Mouse (Mus musculus) megakaryocyte, embryonic 14.5 days (primary cell): ENCODE data around the gene Msmb. TPM values are rescaled to one million over a fixed set of nuclear protein-coding genes. Genes with fewer than 3 reads are reported as not detected.

ENCODE experiments used
- H3K27me3 ChIP-seq: replicated peaks from 2 replicates; pipeline ENCODE3; 2012; ENCODE audit warnings: inconsistent platforms
- H3K36me3 ChIP-seq: replicated peaks from 2 replicates; pipeline ENCODE3; 2012; ENCODE audit warnings: low read length, inconsistent platforms, mixed read lengths
- H3K4me1 ChIP-seq: 2 replicates; pipeline ENCODE4 v1.6.1; 2012; ENCODE audit warnings: inconsistent platforms
- H3K4me3 ChIP-seq: replicated peaks from 2 replicates; pipeline ENCODE3; 2012; ENCODE audit warnings: moderate library complexity, mild to moderate bottlenecking, inconsistent platforms
- H3K9me3 ChIP-seq: 2 replicates; pipeline ENCODE4 v1.6.1; 2012; ENCODE audit warnings: inconsistent platforms
- FLI1 ChIP-seq: IDR thresholded peaks from 2 replicates; pipeline ENCODE4 v1.6.1; 2012; ENCODE audit warnings: low read length, inconsistent platforms, mixed read lengths
- GATA1 ChIP-seq: IDR thresholded peaks from 3 replicates; pipeline ENCODE4 v1.6.1; 2012; ENCODE audit warnings: mixed read lengths, low read length, inconsistent platforms, borderline replicate concordance
- polyA plus RNA-seq: library from polyadenylated mRNA; stranded (reverse); fragments of >175 nt; gene quantifications from 2 replicates; pipeline ENCODE4 v1.2.3, GENCODE M21; 2012; ENCODE audit warnings: low replicate concordance; ENCODE audit not compliant: insufficient read depth

The Msmb gene
- polyA plus RNA-seq, 1 experiment = not detected

DNA sequence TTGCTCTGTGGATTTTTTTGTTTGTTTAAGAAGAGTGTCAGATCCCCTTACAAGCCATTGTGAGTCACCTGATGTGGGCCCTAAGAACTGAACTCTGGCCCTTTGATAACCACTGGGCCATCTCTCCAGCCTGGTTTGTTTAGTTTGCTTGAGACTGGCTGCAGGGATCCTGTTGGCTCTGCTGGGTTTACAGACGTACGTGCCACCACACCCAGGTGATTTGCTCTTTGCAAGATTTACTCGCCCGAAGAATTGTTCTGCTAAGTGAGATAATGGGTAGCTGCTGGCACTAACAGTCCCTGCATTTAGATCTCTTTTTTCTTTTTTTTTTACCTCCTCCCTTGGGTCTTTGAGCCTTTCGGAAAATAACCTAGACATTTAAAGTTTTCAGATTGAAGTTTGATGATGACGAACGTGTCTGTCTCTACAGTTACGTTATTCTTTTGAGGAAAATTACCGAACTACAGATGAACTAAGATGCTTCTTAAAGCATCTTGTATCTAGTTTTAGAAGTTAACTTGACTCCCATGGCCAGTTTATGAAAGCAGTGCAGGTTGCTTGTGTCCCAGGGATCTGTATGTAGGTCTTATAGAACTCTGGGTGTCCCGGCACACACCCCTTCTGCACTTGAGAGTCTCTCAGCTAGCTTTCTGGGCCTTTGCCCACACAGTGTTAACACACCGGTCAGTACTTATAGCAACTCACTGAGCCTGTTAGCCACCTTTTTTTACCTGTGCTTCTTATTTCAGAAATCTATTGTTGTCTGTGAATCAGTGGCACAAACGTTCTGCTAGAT, 19.5 kb downstream of the Msmb start:
- peaks cover 24% of the 10 kb centered on the region for H3K36me3 ChIP-seq
- H3K4me1 ChIP-seq = peaks cover 67% of the 10 kb centered on the region
- H3K27me3 ChIP-seq = no peaks in the 10 kb centered on the region
- TF ChIP-seq GATA1 = no peak
- TF ChIP-seq FLI1 = no peak
- peak overlapping the region; percentile 98 for H3K4me3 ChIP-seq
- 0 out of 2 replicates have a peak, but pooled peaks cover 2% of the 10 kb centered on the region for H3K9me3 ChIP-seq

DNA sequence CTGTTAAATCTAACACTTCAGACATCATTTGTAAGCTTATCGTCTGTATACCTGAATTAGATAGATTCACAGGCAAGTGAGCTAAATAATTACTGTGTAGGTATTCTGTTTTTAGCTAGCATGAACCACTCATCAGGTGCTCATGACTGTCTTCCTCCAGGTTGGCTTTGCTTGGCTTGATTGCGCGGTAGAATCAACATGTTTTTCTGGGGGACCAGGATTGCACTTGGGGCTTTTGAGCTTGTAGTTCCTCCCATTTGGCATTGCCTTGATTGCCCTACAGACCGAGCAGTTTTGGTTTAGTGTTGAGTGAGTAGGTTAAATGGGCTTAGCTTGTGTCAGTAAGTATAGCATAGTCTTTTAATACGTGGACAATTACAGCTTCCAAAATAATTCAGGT, 20.4 kb downstream of the Msmb start:
- TF ChIP-seq GATA1 (no peak), FLI1 (no peak)
- no peaks in the 10 kb centered on the region for H3K27me3 ChIP-seq
- peaks cover 24% of the 10 kb centered on the region for H3K36me3 ChIP-seq
- H3K4me1 ChIP-seq = peaks cover 76% of the 10 kb centered on the region
- 0 out of 2 replicates have a peak, but pooled peaks cover 2% of the 10 kb centered on the region for H3K9me3 ChIP-seq
- H3K4me3 ChIP-seq = peak overlapping the region; percentile 7

GRCm38 (mm10) chr14:32163203-32163888, 21.5 kb downstream of the Msmb start:
- Histone ChIP-seq H3K9me3 (0 out of 2 replicates have a peak, but pooled peaks cover 2% of the 10 kb centered on the region), H3K4me1 (peaks cover 81% of the 10 kb centered on the region)
- TF ChIP-seq FLI1 = no peak
- TF ChIP-seq GATA1 = no peak

GRCm38 (mm10) chr14:32164173-32165051, 22.6 kb downstream of the Msmb start:
- Histone ChIP-seq H3K4me3 (peak overlapping the region; percentile 98), H3K9me3 (no peaks in the 10 kb centered on the region), H3K4me1 (peaks cover 82% of the 10 kb centered on the region), H3K36me3 (peaks cover 12% of the 10 kb centered on the region), H3K27me3 (no peaks in the 10 kb centered on the region)
- no peak for TF ChIP-seq FLI1
- TF ChIP-seq GATA1 = no peak

More at GRCm38 (mm10) chr14:32163203-32163888, 21.5 kb downstream of the Msmb start:
- peaks cover 14% of the 10 kb centered on the region for H3K36me3 ChIP-seq
- no peaks in the 10 kb centered on the region for H3K27me3 ChIP-seq
- peak overlapping the region; percentile 63 for H3K4me3 ChIP-seq

DNA sequence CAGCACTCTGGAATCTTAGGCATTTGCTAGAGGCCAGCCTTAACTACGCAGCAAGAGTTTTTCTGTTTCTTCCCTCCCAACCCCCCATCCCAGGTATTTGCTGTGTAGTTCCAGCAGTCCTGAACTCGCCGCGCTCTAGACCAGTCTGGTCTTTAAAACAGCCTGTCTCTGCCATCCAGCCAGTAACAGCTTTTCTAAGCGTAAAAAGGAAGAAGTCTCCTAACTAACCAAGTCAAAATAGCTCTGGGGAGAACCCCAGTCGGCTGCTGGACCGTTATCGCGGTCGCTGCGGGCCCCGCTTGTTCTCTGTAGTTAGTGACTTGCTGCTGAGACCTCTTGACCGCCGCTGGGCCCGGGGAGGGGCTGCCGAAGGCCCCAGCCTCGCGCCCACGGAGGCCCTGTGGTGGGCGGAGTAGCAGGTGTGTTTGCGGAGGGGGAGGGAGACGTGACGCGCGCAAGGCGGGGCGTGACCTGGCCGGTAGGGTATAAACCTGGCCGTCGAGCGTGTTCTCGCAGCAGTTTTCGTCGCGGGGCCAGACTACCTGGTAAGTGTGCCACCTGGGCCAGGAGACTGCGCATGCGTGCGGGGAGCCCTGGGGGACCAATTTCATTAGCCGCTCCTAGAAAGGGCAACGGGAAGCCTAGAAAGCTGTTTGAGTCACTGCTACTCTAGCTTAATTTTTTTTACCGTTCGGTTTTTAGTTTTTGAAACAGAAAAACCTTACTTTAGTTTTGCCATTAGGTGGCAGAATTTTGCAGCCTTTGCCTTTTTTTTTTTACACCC, 23.6 kb downstream of the Msmb start:
- Histone ChIP-seq H3K27me3 (no peaks in the 10 kb centered on the region), H3K9me3 (no peaks in the 10 kb centered on the region), H3K4me3 (peak overlapping the region; percentile 98), H3K4me1 (peaks cover 92% of the 10 kb centered on the region), H3K36me3 (peaks cover 23% of the 10 kb centered on the region)
- no peak for TF ChIP-seq FLI1
- TF ChIP-seq GATA1 = peak; percentile 71; the same call in 2 of the 3 replicates

- Histone ChIP-seq H3K36me3 (peaks cover 29% of the 10 kb centered on the region), H3K4me1 (peaks cover 92% of the 10 kb centered on the region), H3K27me3 (no peaks in the 10 kb centered on the region), H3K9me3 (no peaks in the 10 kb centered on the region), H3K4me3 (peak overlapping the region; percentile 98)
- TF ChIP-seq GATA1 = no peak
- TF ChIP-seq FLI1 = no peak
These were observed 24.2 kb downstream of the Msmb start for GRCm38 (mm10) chr14:32166062-32166441.

DNA sequence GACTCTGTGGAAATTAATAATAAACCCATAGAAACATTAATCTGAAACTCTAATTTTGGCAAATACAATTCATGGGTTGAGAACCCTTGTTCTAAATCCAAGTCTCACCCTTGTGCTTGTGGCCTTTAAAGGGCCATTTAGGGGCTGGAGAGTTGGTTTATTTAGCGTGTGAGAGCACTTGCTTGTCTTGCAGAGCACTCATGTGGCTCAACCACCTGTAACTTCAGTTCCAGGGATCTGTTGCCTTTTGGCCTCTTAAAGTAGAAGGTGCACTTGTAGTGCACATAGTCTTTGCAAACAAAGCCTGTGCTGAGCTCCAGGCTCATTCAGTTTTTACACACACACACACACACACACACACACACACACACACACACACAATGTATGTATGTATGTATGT, 25.0 kb downstream of the Msmb start:
- TF ChIP-seq FLI1 (no peak), GATA1 (no peak)
- H3K27me3 ChIP-seq = no peaks in the 10 kb centered on the region
- H3K4me1 ChIP-seq = peaks cover 86% of the 10 kb centered on the region
- H3K36me3 ChIP-seq = peaks cover 33% of the 10 kb centered on the region
- H3K9me3 ChIP-seq = no peaks in the 10 kb centered on the region
- H3K4me3 ChIP-seq = peak overlapping the region; percentile 98

GRCm38 (mm10) chr14:32167326-32167725, 25.5 kb downstream of the Msmb start:
- Histone ChIP-seq H3K36me3 (peaks cover 33% of the 10 kb centered on the region), H3K4me1 (peaks cover 82% of the 10 kb centered on the region), H3K27me3 (no peaks in the 10 kb centered on the region), H3K9me3 (no peaks in the 10 kb centered on the region), H3K4me3 (peak overlapping the region; percentile 98)
- no peak for TF ChIP-seq GATA1
